In genomic region chr4:53218291-53218640, GRCm38 (mm10) we compare ENCODE assay signal across 8 mouse cellular contexts. TPM values are rescaled to one million over a fixed set of nuclear protein-coding genes. Genes with fewer than 3 reads are reported as not detected.
DNase-seq lines count a peak whose midpoint lies in the region; ATAC-seq and TF ChIP-seq lines count a peak whose summit lies in the region.

No protein-coding gene starts in this region.

- peak overlapping the region; percentile 54 for H3K4me3 ChIP-seq in kidney, embryonic 14.5 days (ENCODE audit: low read length)
- peak overlapping the region; percentile 57 for H3K4me3 ChIP-seq in embryonic facial prominence, embryonic 14.5 days (ENCODE audit: low read depth, low read length)
- peak overlapping the region; percentile 48; the same call in 1 of the 2 replicates for H3K4me3 ChIP-seq in limb, embryonic 11.5 days (ENCODE audit: low read depth, low read length)
- H3K4me3 ChIP-seq in myocyte = peak overlapping the region; percentile 22

- no peak for TF ChIP-seq POLR2A in myocyte (IDR thresholded peaks at IDR 0.05; ENCODE audit: insufficient read length, low read depth)

- peak overlapping the region; percentile 49; the same call in 1 of the 2 replicates for H3K27ac ChIP-seq in kidney, embryonic 14.5 days (ENCODE audit: low read depth, low read length)
- H3K27ac ChIP-seq in embryonic facial prominence, embryonic 14.5 days (replicated peaks; ENCODE audit: low read depth, low read length) = peak overlapping the region; percentile 90
- no peak overlapping the region for H3K27ac ChIP-seq in limb, embryonic 11.5 days (replicated peaks; ENCODE audit: low read depth, low read length)

- no peaks in the 10 kb centered on the region for H3K27me3 ChIP-seq in kidney, embryonic 14.5 days (ENCODE audit: control insufficient read depth, insufficient read depth, low read length)
- H3K27me3 ChIP-seq in embryonic facial prominence, embryonic 14.5 days (replicated peaks; ENCODE audit: control insufficient read depth, insufficient read depth, low read length) = no peaks in the 10 kb centered on the region
- H3K27me3 ChIP-seq in limb, embryonic 11.5 days (ENCODE audit: control insufficient read depth, insufficient read depth, low read length) = no peaks in the 10 kb centered on the region
- no peaks in the 10 kb centered on the region for H3K27me3 ChIP-seq in myocyte (ENCODE audit: control insufficient read depth, insufficient read depth, insufficient read length)

- no peak for DNase-seq in kidney, postnatal 10 days
- no peak for DNase-seq in embryonic facial prominence, embryonic 14.5 days (ENCODE audit: low spot score)
- DNase-seq in limb, embryonic 11.5 days (ENCODE audit: low spot score) = no peak
- DNase-seq in kidney, postnatal 4 days = no peak
- no peak for DNase-seq in urinary bladder, postnatal 4 days (ENCODE audit: low spot score in 2 of 2)

- no peak for ATAC-seq in kidney, embryonic 14.5 days (ENCODE audit: low FRiP score, low TSS enrichment)
- ATAC-seq in embryonic facial prominence, embryonic 14.5 days (ENCODE audit: low read depth) = no peak
- ATAC-seq in limb, embryonic 11.5 days (ENCODE audit: insufficient number of reproducible peaks, low FRiP score, low TSS enrichment, low read depth) = no peak
- ATAC-seq in erythroblast, adult 5-6 weeks (replicated peaks; ENCODE audit: low FRiP score, poor library complexity, severe bottlenecking) = no peak

- peak overlapping the region; percentile 70 for H3K4me2 ChIP-seq in kidney, embryonic 14.5 days (replicated peaks; ENCODE audit: low read depth, low read length)
- peak overlapping the region; percentile 91 for H3K4me2 ChIP-seq in embryonic facial prominence, embryonic 14.5 days (ENCODE audit: low read depth, low read length)
- H3K4me2 ChIP-seq in limb, embryonic 11.5 days (ENCODE audit: low read depth, severe bottlenecking) = peak overlapping the region; percentile 86; the same call in 1 of the 2 replicates
- peak overlapping the region; percentile 79 for H3K4me2 ChIP-seq in myocyte (ENCODE audit: low read depth)

- H3K79me2 ChIP-seq in myocyte (ENCODE audit: control insufficient read depth, insufficient read depth) = no peaks in the 10 kb centered on the region

- WGBS in kidney, embryonic 14.5 days = 52% methylated on average over 5 of the region's 5 CpGs
- WGBS in embryonic facial prominence, embryonic 14.5 days = 35% methylated on average over 5 of the region's 5 CpGs
- 47% methylated on average over 5 of the region's 5 CpGs for WGBS in limb, embryonic 11.5 days

- no peak overlapping the region for H3K9ac ChIP-seq in kidney, embryonic 14.5 days (ENCODE audit: low read depth, low read length)
- peak overlapping the region; percentile 68 for H3K9ac ChIP-seq in embryonic facial prominence, embryonic 14.5 days (ENCODE audit: low read depth, low read length)
- peak overlapping the region; percentile 67 for H3K9ac ChIP-seq in limb, embryonic 11.5 days (ENCODE audit: low read length)

- H3K4me1 ChIP-seq in kidney, embryonic 14.5 days (ENCODE audit: control insufficient read depth, insufficient read depth, low read length) = peaks cover 13% of the 10 kb centered on the region; the same call in 1 of the 2 replicates
- H3K4me1 ChIP-seq in embryonic facial prominence, embryonic 14.5 days (ENCODE audit: control insufficient read depth, insufficient read depth, low read length) = peaks cover 17% of the 10 kb centered on the region
- H3K4me1 ChIP-seq in limb, embryonic 11.5 days (ENCODE audit: control insufficient read depth, insufficient read depth, low read length) = peaks cover 11% of the 10 kb centered on the region

- no peaks in the 10 kb centered on the region for H3K9me3 ChIP-seq in kidney, embryonic 14.5 days (ENCODE audit: control insufficient read depth, low read length)
- H3K9me3 ChIP-seq in embryonic facial prominence, embryonic 14.5 days (ENCODE audit: control insufficient read depth, low read length) = no peaks in the 10 kb centered on the region
- H3K9me3 ChIP-seq in limb, embryonic 11.5 days (ENCODE audit: control insufficient read depth, low read length) = no peaks in the 10 kb centered on the region

- no peaks in the 10 kb centered on the region for H3K36me3 ChIP-seq in kidney, embryonic 14.5 days (ENCODE audit: control insufficient read depth, insufficient read depth, low read length)
- H3K36me3 ChIP-seq in embryonic facial prominence, embryonic 14.5 days (ENCODE audit: control insufficient read depth, insufficient read depth, low read length) = no peaks in the 10 kb centered on the region
- no peaks in the 10 kb centered on the region for H3K36me3 ChIP-seq in limb, embryonic 11.5 days (ENCODE audit: control insufficient read depth, insufficient read depth, low read length)
- no peaks in the 10 kb centered on the region for H3K36me3 ChIP-seq in myocyte (ENCODE audit: control insufficient read depth, insufficient read depth)

- H3ac ChIP-seq in myocyte (ENCODE audit: control insufficient read depth, insufficient read length) = no peak overlapping the region

TF ChIP-seq in myocyte, 11 proteins besides CTCF, POLR2A, EP300 and RAD21:
- no peak for TF ChIP-seq MAX (IDR thresholded peaks at IDR 0.05; ENCODE audit: low read depth)
- TF ChIP-seq E2F4 (IDR thresholded peaks at IDR 0.05; ENCODE audit: insufficient read depth) = no peak
- TF ChIP-seq TCF12 (IDR thresholded peaks at IDR 0.05; ENCODE audit: insufficient read depth, poor library complexity, severe bottlenecking) = no peak
- TF ChIP-seq SRF (IDR thresholded peaks at IDR 0.05; ENCODE audit: control insufficient read depth, insufficient read length, low read depth) = no peak
- TF ChIP-seq REST (IDR thresholded peaks at IDR 0.05; ENCODE audit: insufficient read depth, insufficient read length) = no peak
- TF ChIP-seq MYOG (IDR thresholded peaks at IDR 0.05; ENCODE audit: control insufficient read depth in 1 of 3, insufficient read depth in 1 of 3, insufficient read length in 2 of 3, low read depth in 2 of 3) = no peak
- no peak for TF ChIP-seq MYOD1 (IDR thresholded peaks at IDR 0.05; ENCODE audit: control insufficient read depth in 1 of 3, insufficient read length in 2 of 3, low read depth in 2 of 3)
- TF ChIP-seq USF1 (IDR thresholded peaks at IDR 0.05; ENCODE audit: low read depth) = no peak
- TF ChIP-seq POLR2AphosphoS2 (IDR thresholded peaks at IDR 0.05; ENCODE audit: insufficient read length, low read depth) = no peak
- TF ChIP-seq CEBPB (IDR thresholded peaks at IDR 0.05; ENCODE audit: insufficient read depth, poor library complexity, severe bottlenecking) = no peak
- no peak for TF ChIP-seq TCF3 (IDR thresholded peaks at IDR 0.05; ENCODE audit: insufficient read length, low read depth)
TF ChIP-seq in myocyte: peak in this region for 0.

RNA-seq across cellular contexts. Expression of gene Abca1, which starts 58.6 kb away (rescaled TPM):
- polyA plus RNA-seq in kidney, embryonic 14.5 days (2014; fragmentation: Nextera tagmentation; extraction: Ambion mirVana) = 3.4 and 5.6 TPM in 2 replicates
- 13.7 and 16.4 TPM in 2 replicates for polyA plus RNA-seq in embryonic facial prominence, embryonic 14.5 days (2014; fragmentation: Nextera tagmentation; extraction: Ambion mirVana)
- 4.3 and 4.5 TPM in 2 replicates for polyA plus RNA-seq in limb, embryonic 11.5 days (2014; fragmentation: Nextera tagmentation; extraction: Ambion mirVana)
- 0.68 TPM for polyA plus RNA-seq in myocyte (2012; fragmentation: generic; extraction: Trizol)
- 1.9 TPM in 2 replicates for total RNA-seq in erythroblast, adult 5-6 weeks (2015; ENCODE audit: low replicate concordance)
- total RNA-seq in erythroblast, adult 5-6 weeks (2017; ENCODE audit: low replicate concordance) = 1.8 and 2.6 TPM in 2 replicates
